8 mouse cellular contexts compared by ENCODE assay signal in the genomic region with DNA sequence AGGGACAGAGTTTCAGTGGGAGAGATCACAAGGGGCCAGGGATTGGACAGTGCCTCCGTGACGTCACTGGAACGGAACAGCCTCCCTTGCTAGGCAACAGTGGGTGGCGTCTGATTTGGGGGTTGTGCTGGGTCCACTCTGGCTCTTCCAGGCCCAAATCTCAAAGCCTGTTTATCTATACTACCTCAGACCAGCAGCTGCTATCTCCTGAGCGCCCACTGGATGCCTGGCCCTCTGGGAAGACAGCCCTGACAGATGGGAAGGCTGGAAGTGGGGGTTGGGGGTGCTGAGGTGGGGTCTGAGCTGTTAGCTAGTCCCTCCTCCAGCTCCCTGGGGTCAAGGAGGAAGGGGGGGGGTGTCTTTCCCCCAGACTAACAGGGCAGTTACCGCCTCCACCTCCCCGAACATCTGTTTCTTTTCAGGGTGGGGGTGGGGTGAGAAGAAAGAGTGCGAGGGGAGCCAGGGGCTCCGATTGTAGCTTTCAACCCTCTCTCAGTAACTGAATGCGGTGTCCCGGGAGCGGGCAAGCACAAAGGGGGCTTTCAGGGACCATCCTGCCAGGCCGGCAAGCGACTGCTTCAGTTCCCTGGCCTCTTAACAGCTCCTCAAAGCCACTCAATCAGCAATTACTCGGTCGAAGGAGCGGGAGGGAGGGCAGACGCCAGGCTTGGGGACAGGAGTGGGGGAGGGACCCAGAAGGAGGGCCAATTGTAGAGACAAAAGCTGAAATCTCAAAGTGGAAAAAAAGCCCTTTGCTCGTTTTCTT. TPM values are rescaled to one million over a fixed set of nuclear protein-coding genes. Genes with fewer than 3 reads are reported as not detected.
A peak's percentile ranks its signal among the peaks of the same experiment; 100 is the strongest.
DNase-seq lines count a peak whose midpoint lies in the region; ATAC-seq and TF ChIP-seq lines count a peak whose summit lies in the region.

No protein-coding gene starts in this region.

- WGBS in intestine, embryonic 15.5 days = 6% methylated on average over 19 of the region's 19 CpGs
- 1% methylated on average over 19 of the region's 19 CpGs for WGBS in limb, embryonic 12.5 days
- 1% methylated on average over 19 of the region's 19 CpGs for WGBS in midbrain, embryonic 15.5 days

- no peaks in the 10 kb centered on the region for H3K36me3 ChIP-seq in intestine, embryonic 15.5 days
- H3K36me3 ChIP-seq in limb, embryonic 12.5 days = no peaks in the 10 kb centered on the region
- H3K36me3 ChIP-seq in midbrain, embryonic 15.5 days (replicated peaks) = no peaks in the 10 kb centered on the region
- no peaks in the 10 kb centered on the region for H3K36me3 ChIP-seq in testis, adult 2 months (ENCODE audit: control insufficient read depth, insufficient read depth, low read length)

- intact Hi-C loops in gastrocnemius, postnatal 36 days (cut with DNase I) = no loop called here

- H3K4me3 ChIP-seq in intestine, embryonic 15.5 days (replicated peaks) = peak overlapping the region; percentile 29
- H3K4me3 ChIP-seq in limb, embryonic 12.5 days (replicated peaks) = peak overlapping the region; percentile 30
- peak overlapping the region; percentile 28 for H3K4me3 ChIP-seq in midbrain, embryonic 15.5 days
- peak overlapping the region; percentile 81 for H3K4me3 ChIP-seq in testis, adult 2 months (ENCODE audit: control insufficient read depth, low read depth, low read length)

- H3K27ac ChIP-seq in intestine, embryonic 15.5 days = peak overlapping the region; percentile 96
- H3K27ac ChIP-seq in limb, embryonic 12.5 days = peak overlapping the region; percentile 99
- peak overlapping the region; percentile 90 for H3K27ac ChIP-seq in midbrain, embryonic 15.5 days
- H3K27ac ChIP-seq in testis, adult 2 months (ENCODE audit: control insufficient read depth, insufficient read depth, low read depth, low read length) = peak overlapping the region; percentile 77

- TF ChIP-seq POLR2A in testis, adult 2 months (IDR thresholded peaks at IDR 0.05; ENCODE audit: control insufficient read depth, low read depth, low read length) = peak; percentile 78; the same call in 1 of the 2 replicates

- H3K4me2 ChIP-seq in intestine, embryonic 15.5 days (replicated peaks) = peak overlapping the region; percentile 58
- H3K4me2 ChIP-seq in limb, embryonic 12.5 days = peak overlapping the region; percentile 57
- H3K4me2 ChIP-seq in midbrain, embryonic 15.5 days = peak overlapping the region; percentile 57

- peaks cover 50% of the 10 kb centered on the region for H3K4me1 ChIP-seq in intestine, embryonic 15.5 days (replicated peaks)
- peaks cover 53% of the 10 kb centered on the region for H3K4me1 ChIP-seq in limb, embryonic 12.5 days (replicated peaks)
- peaks cover 37% of the 10 kb centered on the region for H3K4me1 ChIP-seq in midbrain, embryonic 15.5 days
- peaks cover 14% of the 10 kb centered on the region for H3K4me1 ChIP-seq in testis, adult 2 months (ENCODE audit: control insufficient read depth, insufficient read depth, low read length)

- H3K9ac ChIP-seq in intestine, embryonic 15.5 days = peak overlapping the region; percentile 39
- H3K9ac ChIP-seq in limb, embryonic 12.5 days (replicated peaks) = peak overlapping the region; percentile 52
- H3K9ac ChIP-seq in midbrain, embryonic 15.5 days = peak overlapping the region; percentile 42

- H3K27me3 ChIP-seq in intestine, embryonic 15.5 days (replicated peaks) = no peaks in the 10 kb centered on the region
- no peaks in the 10 kb centered on the region for H3K27me3 ChIP-seq in limb, embryonic 12.5 days
- H3K27me3 ChIP-seq in midbrain, embryonic 15.5 days (replicated peaks) = no peaks in the 10 kb centered on the region
- no peaks in the 10 kb centered on the region for H3K27me3 ChIP-seq in testis, adult 2 months (ENCODE audit: control insufficient read depth, insufficient read depth, low read length)

- peak; percentile 88 for ATAC-seq in intestine, embryonic 15.5 days
- peak; percentile 87 for ATAC-seq in limb, embryonic 12.5 days (ENCODE audit: insufficient number of reproducible peaks, insufficient read depth, low FRiP score, low TSS enrichment, low read depth)
- peak; percentile 90 for ATAC-seq in midbrain, embryonic 15.5 days (replicated peaks)

- no peak for TF ChIP-seq CTCF in testis, adult 2 months (IDR thresholded peaks at IDR 0.05; ENCODE audit: control insufficient read depth, insufficient read depth, insufficient replicate concordance, low read depth, low read length)

- H3K9me3 ChIP-seq in intestine, embryonic 15.5 days = no peaks in the 10 kb centered on the region
- no peaks in the 10 kb centered on the region for H3K9me3 ChIP-seq in limb, embryonic 12.5 days
- H3K9me3 ChIP-seq in midbrain, embryonic 15.5 days = no peaks in the 10 kb centered on the region

- peak; percentile 84 for DNase-seq in MN1 (ENCODE audit: low spot score)
- DNase-seq in embryo, embryonic 11 days = peak; percentile 95
- DNase-seq in gastrocnemius, postnatal 36 days = peak; percentile 41 to 53
- no peak for DNase-seq in cerebellum, adult 11 months

RNA-seq across cellular contexts. Expression of a gene that starts 33.9 kb away (rescaled TPM):
- total RNA-seq in gastrocnemius, postnatal 36 days (2021) = 1 to 10 TPM; 4.9 to 6.8 TPM
- polyA plus RNA-seq in intestine, embryonic 15.5 days (2015; fragmentation: Nextera tagmentation; extraction: Ambion mirVana) = 54.4 and 57.8 TPM in 2 replicates
- polyA plus RNA-seq in limb, embryonic 12.5 days (2016; fragmentation: Nextera tagmentation; extraction: Ambion mirVana) = 119 and 120 TPM in 2 replicates
- polyA plus RNA-seq in midbrain, embryonic 15.5 days (2015; fragmentation: Nextera tagmentation; extraction: Ambion mirVana) = 72.0 and 72.4 TPM in 2 replicates
- polyA plus RNA-seq in testis, adult 2 months (2012; rRNA removed) = 27.4 and 29.4 TPM in 2 replicates

Comparison
In these comparisons a context has a peak if more than half of its experiments do, and no peak if none do; other contexts are left out.
1. H3K4me3 ChIP-seq: peak in every context shown above with its lines; median percentile 81 in testis, adult 2 months; 30 in limb, embryonic 12.5 days; 29 in intestine, embryonic 15.5 days; 28 in midbrain, embryonic 15.5 days.